Mouse (Mus musculus): ENCODE data around the gene Kat7. TPM values are rescaled to one million over a fixed set of nuclear protein-coding genes. Genes with fewer than 3 reads are reported as not detected.

Kat7 gene
- polyA plus RNA-seq (2012; rRNA removed; ENCODE audit: low replicate concordance) = 38.0 and 44.5 TPM in 2 replicates

DNA sequence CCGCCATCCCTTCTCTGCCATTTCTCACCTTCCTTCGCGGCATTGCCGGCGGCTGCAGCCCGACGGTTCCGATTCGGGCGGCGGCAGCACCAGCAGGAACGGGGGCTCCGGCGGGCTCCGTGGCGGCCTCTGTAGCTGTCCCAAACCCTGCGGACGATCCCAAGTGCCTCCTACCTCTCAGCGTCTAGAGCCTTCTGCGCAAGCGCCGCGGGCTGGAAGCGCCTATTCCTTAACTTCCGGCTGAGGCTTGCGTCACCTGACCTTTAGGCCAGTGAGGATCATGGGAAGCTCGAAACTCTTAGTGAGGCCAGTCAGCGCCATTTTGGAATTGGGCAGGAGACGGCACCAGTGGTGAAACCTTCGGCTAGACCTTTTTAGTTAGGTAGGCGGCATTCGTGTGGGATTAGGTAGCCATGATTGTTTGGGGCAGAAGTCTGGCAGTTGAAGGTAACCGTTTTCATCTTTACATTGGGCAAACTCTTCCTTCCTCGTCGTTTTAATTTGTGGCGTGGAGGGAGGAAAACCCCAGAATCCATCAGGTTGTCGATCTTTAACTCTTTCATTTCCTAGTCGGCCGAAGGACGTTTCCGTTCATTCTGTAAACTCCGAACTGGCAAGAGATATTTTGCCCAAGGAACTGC is at the start of gene Kat7:
Kat7 (minus strand) TSS at position 240 of the 641 bp plus-strand sequence.

DNA sequence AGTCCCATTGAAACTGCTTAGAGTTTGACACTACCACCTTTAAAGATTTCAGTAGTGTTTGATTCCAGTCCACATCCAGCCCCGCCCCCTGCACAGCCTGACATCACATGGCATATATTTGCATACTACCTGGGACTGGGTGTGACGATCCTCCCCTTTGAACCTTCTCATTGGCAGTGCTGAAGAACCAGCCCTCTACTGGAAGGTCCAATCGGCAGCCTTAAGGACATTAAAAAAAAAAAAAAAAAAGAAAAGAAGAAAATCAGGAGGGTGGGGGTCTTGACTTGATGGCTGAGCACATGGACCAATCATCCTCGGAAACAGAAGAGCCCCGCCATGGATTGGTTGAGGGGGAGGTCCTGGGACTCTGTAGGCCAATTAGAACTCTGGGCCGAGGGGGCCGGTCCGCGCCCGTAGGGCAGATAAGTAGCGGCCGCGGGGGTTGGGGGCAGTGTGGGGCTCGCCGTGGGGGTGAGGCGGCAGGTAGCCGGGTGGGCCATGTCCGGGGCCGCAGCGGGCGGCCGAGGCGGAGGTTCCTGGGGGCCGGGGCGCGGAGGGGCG is 26.6 kb upstream of the Kat7 start, which contains the start of gene Fam117a:
Fam117a (plus strand) TSS at position 451 of the 561 bp plus-strand sequence.

DNA sequence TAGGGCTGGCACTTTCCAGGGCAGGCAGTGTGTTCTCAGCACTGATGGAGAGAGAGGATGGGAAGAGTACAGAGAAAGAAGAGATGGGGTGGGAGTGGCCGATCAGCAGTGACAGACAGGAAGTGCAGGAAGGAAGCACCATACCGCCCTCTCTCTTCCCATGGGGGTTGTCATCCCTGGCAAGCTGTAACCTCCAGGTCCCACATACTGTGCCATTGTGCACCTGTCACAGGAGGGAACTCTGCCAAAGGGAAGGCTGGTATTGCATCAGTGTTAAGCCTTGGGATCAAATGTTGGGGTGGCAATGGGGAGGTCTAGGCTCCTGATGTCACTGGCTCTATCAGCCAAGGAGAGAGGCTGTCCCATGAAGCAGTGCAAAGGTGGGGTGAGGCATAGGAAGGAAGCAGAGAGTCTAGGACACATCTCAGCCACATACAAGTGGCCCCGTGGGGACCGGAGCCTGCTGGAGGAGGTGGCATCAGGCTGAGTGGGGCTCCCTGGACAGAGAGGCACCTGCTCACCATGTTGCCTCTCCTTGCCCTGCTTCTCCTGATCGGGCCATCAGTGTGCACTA is 48.8 kb downstream of the Kat7 start, which contains the start of gene Tac4:
Tac4 (plus strand) TSS at position 352 of the 574 bp plus-strand sequence.

Other genes starting within 250 kb of the Kat7 start
- gene Itga3, start 233.4 kb downstream of the Kat7 start, polyA plus RNA-seq (2012; rRNA removed; ENCODE audit: low replicate concordance) = 10.6 and 43.9 TPM in 2 replicates
- gene Dlx3, start 190.1 kb downstream of the Kat7 start, polyA plus RNA-seq (2012; rRNA removed; ENCODE audit: low replicate concordance) = 0.07 and 0.21 TPM in 2 replicates
- 0.27 and 0.43 TPM in 2 replicates for gene Dlx4, start 164.0 kb downstream of the Kat7 start, polyA plus RNA-seq (2012; rRNA removed; ENCODE audit: low replicate concordance)
- 0.14 TPM in 1 of 2 replicates, not detected in the other for gene Tac4, start 48.7 kb downstream of the Kat7 start, polyA plus RNA-seq (2012; rRNA removed; ENCODE audit: low replicate concordance)
- 29.5 and 47.0 TPM in 2 replicates for gene Fam117a, start 26.8 kb upstream of the Kat7 start, polyA plus RNA-seq (2012; rRNA removed; ENCODE audit: low replicate concordance)
- gene Slc35b1, start 74.4 kb upstream of the Kat7 start, polyA plus RNA-seq (2012; rRNA removed; ENCODE audit: low replicate concordance) = 84.1 and 112 TPM in 2 replicates
- 43.6 and 54.7 TPM in 2 replicates for gene Spop, start 103.8 kb upstream of the Kat7 start, polyA plus RNA-seq (2012; rRNA removed; ENCODE audit: low replicate concordance)
- gene Nxph3, start 204.3 kb upstream of the Kat7 start, polyA plus RNA-seq (2012; rRNA removed; ENCODE audit: low replicate concordance) = 0.80 and 3.9 TPM in 2 replicates

Measured in subcutaneous adipose tissue, adult 2 months (tissue).